Mouse (Mus musculus) small intestine, adult 2 months (tissue): Measurements from ENCODE around the gene Ctnna3.

Experiments used
- CTCF ChIP-seq: fragments of 200-500 bp; IDR thresholded peaks from 2 replicates; pipeline ENCODE4 v1.5.1; 2012; ENCODE audit warnings: low read depth, mild to moderate bottlenecking, control low read depth, inconsistent platforms, low read length, moderate library complexity, mixed read lengths; ENCODE audit not compliant: insufficient replicate concordance, insufficient read length; ENCODE audit errors: extremely low read depth
- POLR2A ChIP-seq: fragments of 200-500 bp; IDR thresholded peaks from 2 replicates; pipeline ENCODE4 v1.6.1; 2012; ENCODE audit warnings: low read depth, mild to moderate bottlenecking, control low read depth, inconsistent platforms, low read length, moderate library complexity

DNA sequence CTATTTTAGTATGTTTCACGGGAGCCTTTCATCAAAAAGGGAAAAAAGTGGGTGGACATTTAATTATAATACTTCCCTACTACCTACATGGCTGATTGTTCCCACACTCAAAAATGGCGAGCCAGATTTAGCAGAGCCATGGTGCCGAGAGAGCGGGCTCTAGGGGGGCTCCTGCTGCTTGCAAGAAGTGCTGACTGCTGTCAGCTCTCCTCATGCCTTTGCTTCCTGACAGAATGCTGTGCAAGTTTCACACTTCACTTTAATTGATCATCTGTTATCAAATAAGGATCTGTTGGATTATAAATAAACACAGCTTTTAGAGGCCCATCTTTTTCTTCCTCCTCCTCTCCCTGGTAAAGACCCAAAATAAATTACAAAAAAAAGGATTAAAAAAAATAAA, 838.3 kb downstream of the Ctnna3 start:
- TF ChIP-seq CTCF (no peak), POLR2A (no peak)
